Mouse (Mus musculus) olfactory bulb, adult 2 months (tissue): Measurements from ENCODE around the gene Gapvd1.

ENCODE experiments used
- CTCF ChIP-seq: fragments of 200-500 bp; IDR thresholded peaks from 2 replicates; pipeline ENCODE4 v1.5.1; 2012; ENCODE audit warnings: low read depth, mild to moderate bottlenecking, low read length, moderate library complexity; ENCODE audit not compliant: insufficient read depth
- POLR2A ChIP-seq: fragments of 200-500 bp; IDR thresholded peaks from 2 replicates; pipeline ENCODE4 v1.6.1; 2012; ENCODE audit warnings: mild to moderate bottlenecking, low read depth, low read length, moderate library complexity; ENCODE audit not compliant: insufficient read depth

- no peak for TF ChIP-seq CTCF
- TF ChIP-seq POLR2A = no peak
Measured at GRCm38 (mm10) chr2:34795426-34795825, 40.4 kb upstream of the Gapvd1 start.
